Mouse (Mus musculus): Measurements from ENCODE around the gene Slc39a11. TPM values are rescaled to one million over a fixed set of nuclear protein-coding genes. Genes with fewer than 3 reads are reported as not detected.

Slc39a11 gene
- polyA plus RNA-seq, 1 experiment from 2014 or later, result 30.0 TPM

- Histone ChIP-seq H3K4me3 (no peak overlapping the region), H3K4me2 (no peak overlapping the region), H3K9me3 (no peaks in the 10 kb centered on the region), H3K9ac (no peak overlapping the region), H3K27me3 (no peaks in the 10 kb centered on the region), H3K27ac (no peak overlapping the region), H3K4me1 (peaks cover 8% of the 10 kb centered on the region), H3K36me3 (no peaks in the 10 kb centered on the region)
- ATAC-seq (ENCODE audit: insufficient number of reproducible peaks, low FRiP score, low TSS enrichment, low read depth), result no peak
- 70% methylated on average over 2 of the region's 2 CpGs for WGBS
Observed at GRCm38 (mm10) chr11:113460118-113460517, 189.8 kb downstream of the Slc39a11 start.

GRCm38 (mm10) chr11:113458582-113459210 lies 191.2 kb downstream of the Slc39a11 start:
- H3K4me2 ChIP-seq, result no peak overlapping the region
- no peaks in the 10 kb centered on the region for H3K36me3 ChIP-seq
- WGBS, result 63% methylated on average over 15 of the region's 15 CpGs
- H3K27ac ChIP-seq, result no peak overlapping the region
- no peaks in the 10 kb centered on the region for H3K9me3 ChIP-seq
- H3K9ac ChIP-seq, result no peak overlapping the region
- peaks cover 8% of the 10 kb centered on the region for H3K4me1 ChIP-seq
- no peak for ATAC-seq (ENCODE audit: insufficient number of reproducible peaks, low FRiP score, low TSS enrichment, low read depth)
- no peaks in the 10 kb centered on the region for H3K27me3 ChIP-seq
- no peak overlapping the region for H3K4me3 ChIP-seq

- Histone ChIP-seq H3K27ac (0 out of 2 replicates have a peak overlapping the region, but pooled peaks have one; percentile 12), H3K4me1 (peaks cover 16% of the 10 kb centered on the region), H3K9me3 (no peaks in the 10 kb centered on the region), H3K4me3 (no peak overlapping the region), H3K4me2 (no peak overlapping the region), H3K36me3 (no peaks in the 10 kb centered on the region), H3K9ac (no peak overlapping the region), H3K27me3 (no peaks in the 10 kb centered on the region)
- no peak for ATAC-seq (ENCODE audit: insufficient number of reproducible peaks, low FRiP score, low TSS enrichment, low read depth)
- 14% methylated on average over 16 of the region's 16 CpGs for WGBS
Observed at GRCm38 (mm10) chr11:113452861-113453568, 196.9 kb downstream of the Slc39a11 start.

GRCm38 (mm10) chr11:113451301-113451700 lies 198.6 kb downstream of the Slc39a11 start:
- no peaks in the 10 kb centered on the region for H3K36me3 ChIP-seq
- no peak for ATAC-seq (ENCODE audit: insufficient number of reproducible peaks, low FRiP score, low TSS enrichment, low read depth)
- no peaks in the 10 kb centered on the region for H3K27me3 ChIP-seq
- no peak overlapping the region for H3K4me3 ChIP-seq
- 61% methylated on average over 10 of the region's 10 CpGs for WGBS
- no peak overlapping the region for H3K27ac ChIP-seq
- H3K4me1 ChIP-seq, result peaks cover 16% of the 10 kb centered on the region
- H3K9ac ChIP-seq, result no peak overlapping the region
- H3K4me2 ChIP-seq, result no peak overlapping the region
- no peaks in the 10 kb centered on the region for H3K9me3 ChIP-seq

- ATAC-seq (ENCODE audit: insufficient number of reproducible peaks, low FRiP score, low TSS enrichment, low read depth), result no peak
- 83% methylated on average over 4 of the region's 4 CpGs for WGBS
Observed at GRCm38 (mm10) chr11:113450665-113451064, 199.2 kb downstream of the Slc39a11 start.

GRCm38 (mm10) chr11:113450028-113450427 lies 199.9 kb downstream of the Slc39a11 start:
- 90% methylated on average over 6 of the region's 6 CpGs for WGBS
- no peaks in the 10 kb centered on the region for H3K27me3 ChIP-seq
- H3K4me1 ChIP-seq, result peaks cover 16% of the 10 kb centered on the region
- no peaks in the 10 kb centered on the region for H3K36me3 ChIP-seq
- no peak overlapping the region for H3K27ac ChIP-seq
- no peak overlapping the region for H3K4me3 ChIP-seq
- no peaks in the 10 kb centered on the region for H3K9me3 ChIP-seq
- no peak overlapping the region for H3K9ac ChIP-seq
- H3K4me2 ChIP-seq, result no peak overlapping the region
- no peak for ATAC-seq (ENCODE audit: insufficient number of reproducible peaks, low FRiP score, low TSS enrichment, low read depth)

More at GRCm38 (mm10) chr11:113450665-113451064, 199.2 kb downstream of the Slc39a11 start:
- Histone ChIP-seq H3K36me3 (no peaks in the 10 kb centered on the region), H3K4me2 (no peak overlapping the region), H3K9ac (no peak overlapping the region), H3K27me3 (no peaks in the 10 kb centered on the region), H3K27ac (no peak overlapping the region), H3K4me1 (peaks cover 16% of the 10 kb centered on the region), H3K4me3 (no peak overlapping the region), H3K9me3 (no peaks in the 10 kb centered on the region)

- peaks cover 10% of the 10 kb centered on the region; the same call in 1 of the 2 replicates for H3K4me1 ChIP-seq
- H3K27ac ChIP-seq, result no peak overlapping the region
- WGBS, result 96% methylated on average over 11 of the region's 11 CpGs
- no peaks in the 10 kb centered on the region for H3K9me3 ChIP-seq
- no peaks in the 10 kb centered on the region for H3K27me3 ChIP-seq
- no peak overlapping the region for H3K4me3 ChIP-seq
- no peak overlapping the region for H3K4me2 ChIP-seq
- ATAC-seq (ENCODE audit: insufficient number of reproducible peaks, low FRiP score, low TSS enrichment, low read depth), result no peak
- H3K9ac ChIP-seq, result no peak overlapping the region
- no peaks in the 10 kb centered on the region for H3K36me3 ChIP-seq
Observed at GRCm38 (mm10) chr11:113442036-113442435, 207.8 kb downstream of the Slc39a11 start.

GRCm38 (mm10) chr11:113439328-113440030 lies 210.4 kb downstream of the Slc39a11 start:
- no peaks in the 10 kb centered on the region for H3K9me3 ChIP-seq
- H3K4me1 ChIP-seq, result peaks cover 10% of the 10 kb centered on the region; the same call in 1 of the 2 replicates
- no peaks in the 10 kb centered on the region for H3K36me3 ChIP-seq
- no peak for ATAC-seq (ENCODE audit: insufficient number of reproducible peaks, low FRiP score, low TSS enrichment, low read depth)
- no peak overlapping the region for H3K4me3 ChIP-seq
- no peak overlapping the region for H3K4me2 ChIP-seq
- H3K9ac ChIP-seq, result no peak overlapping the region
- no peaks in the 10 kb centered on the region for H3K27me3 ChIP-seq
- whole genome bisulfite sequencing, result 56% methylated on average over 20 of the region's 20 CpGs
- peak overlapping the region; percentile 43; the same call in 1 of the 2 replicates for H3K27ac ChIP-seq

- Histone ChIP-seq H3K36me3 (no peaks in the 10 kb centered on the region), H3K4me3 (no peak overlapping the region), H3K4me2 (no peak overlapping the region), H3K27me3 (no peaks in the 10 kb centered on the region), H3K4me1 (peaks cover 10% of the 10 kb centered on the region; the same call in 1 of the 2 replicates), H3K9me3 (no peaks in the 10 kb centered on the region), H3K27ac (no peak overlapping the region), H3K9ac (no peak overlapping the region)
- WGBS, result 79% methylated on average over 5 of the region's 5 CpGs
- ATAC-seq (ENCODE audit: insufficient number of reproducible peaks, low FRiP score, low TSS enrichment, low read depth), result no peak
Observed at GRCm38 (mm10) chr11:113438915-113439314, 211.0 kb downstream of the Slc39a11 start.

GRCm38 (mm10) chr11:113437357-113437756 lies 212.5 kb downstream of the Slc39a11 start:
- H3K36me3 ChIP-seq, result no peaks in the 10 kb centered on the region
- ATAC-seq (ENCODE audit: insufficient number of reproducible peaks, low FRiP score, low TSS enrichment, low read depth), result no peak

GRCm38 (mm10) chr11:113436299-113436698 lies 213.6 kb downstream of the Slc39a11 start:
- H3K4me2 ChIP-seq, result no peak overlapping the region
- no peaks in the 10 kb centered on the region for H3K36me3 ChIP-seq
- no peak overlapping the region for H3K4me3 ChIP-seq
- no peak overlapping the region for H3K27ac ChIP-seq
- 84% methylated on average over 6 of the region's 6 CpGs for WGBS
- H3K9ac ChIP-seq, result no peak overlapping the region
- no peak for ATAC-seq (ENCODE audit: insufficient number of reproducible peaks, low FRiP score, low TSS enrichment, low read depth)
- no peaks in the 10 kb centered on the region for H3K9me3 ChIP-seq
- no peaks in the 10 kb centered on the region for H3K27me3 ChIP-seq
- H3K4me1 ChIP-seq, result peaks cover 10% of the 10 kb centered on the region; the same call in 1 of the 2 replicates

More at GRCm38 (mm10) chr11:113437357-113437756, 212.5 kb downstream of the Slc39a11 start:
- Histone ChIP-seq H3K4me1 (peaks cover 10% of the 10 kb centered on the region; the same call in 1 of the 2 replicates), H3K9me3 (no peaks in the 10 kb centered on the region), H3K4me3 (no peak overlapping the region), H3K27me3 (no peaks in the 10 kb centered on the region), H3K9ac (no peak overlapping the region), H3K4me2 (no peak overlapping the region), H3K27ac (no peak overlapping the region)
- WGBS, result 76% methylated on average over 9 of the region's 9 CpGs

- ATAC-seq (ENCODE audit: insufficient number of reproducible peaks, low FRiP score, low TSS enrichment, low read depth), result no peak
- H3K9ac ChIP-seq, result no peak overlapping the region
- peaks cover 10% of the 10 kb centered on the region; the same call in 1 of the 2 replicates for H3K4me1 ChIP-seq
- no peak overlapping the region for H3K4me3 ChIP-seq
- no peaks in the 10 kb centered on the region for H3K27me3 ChIP-seq
- no peaks in the 10 kb centered on the region for H3K36me3 ChIP-seq
- WGBS, result 55% methylated on average over 5 of the region's 5 CpGs
- H3K27ac ChIP-seq, result no peak overlapping the region
- no peak overlapping the region for H3K4me2 ChIP-seq
- H3K9me3 ChIP-seq, result no peaks in the 10 kb centered on the region
Observed at GRCm38 (mm10) chr11:113435696-113436095, 214.2 kb downstream of the Slc39a11 start.
